Mouse (Mus musculus): ENCODE results near the gene Kcna7. TPM values are rescaled to one million over a fixed set of nuclear protein-coding genes. Genes with fewer than 3 reads are reported as not detected.

The Kcna7 gene
- total and polyA plus RNA-seq, 3 experiments = 0.16 to 3.2 (median 0.39) TPM

- TF ChIP-seq KAT2A (IDR thresholded peaks at IDR 0.05; ENCODE audit: insufficient replicate concordance, low read length) = no peak
- no peak for TF ChIP-seq CHD1 (IDR thresholded peaks at IDR 0.05; ENCODE audit: low read depth, low read length)
- TF ChIP-seq TCF12 (IDR thresholded peaks at IDR 0.05; ENCODE audit: low read depth, low read length) = 0 out of 2 replicates have a peak, but pooled peaks have one; percentile 6
- TF ChIP-seq POLR2AphosphoS2 (IDR thresholded peaks at IDR 0.05; ENCODE audit: low read depth, low read length) = no peak
Observed at GRCm38 (mm10) chr7:45413113-45413863, 7.8 kb downstream of the Kcna7 start, which contains the start of gene Ntf5 (continued).

GRCm38 (mm10) chr7:45413864-45414739 is 8.6 kb downstream of the Kcna7 start:
- peaks cover 7 to 27% of the 10 kb centered on the region in 2 experiments; a peak in 3 of 4 replicates for H3K4me1 ChIP-seq (ENCODE audit: control insufficient read depth in 1 of 2, insufficient read depth in 2 of 2)
- peaks cover 40% of the 10 kb centered on the region for H3K27me3 ChIP-seq (replicated peaks)
- TF ChIP-seq JUN (IDR thresholded peaks at IDR 0.05; ENCODE audit: insufficient read depth, low read depth, low read length) (no peak), USF2 (conservative IDR thresholded peaks at IDR 0.05; ENCODE audit: low read depth, low read length) (no peak), NELFE (IDR thresholded peaks at IDR 0.05; ENCODE audit: low read depth, low read length) (peak; percentile 10), GABPA (IDR thresholded peaks at IDR 0.05; ENCODE audit: insufficient replicate concordance, low read depth, low read length) (no peak), CHD1 (IDR thresholded peaks at IDR 0.05; ENCODE audit: low read depth, low read length) (no peak), RAD21 (IDR thresholded peaks at IDR 0.05; ENCODE audit: low read depth, low read length) (no peak), ELF1 (IDR thresholded peaks at IDR 0.05; ENCODE audit: low read depth, low read length) (0 out of 2 replicates have a peak, but pooled peaks have one; percentile 19), JUND (conservative IDR thresholded peaks at IDR 0.05; ENCODE audit: low read depth, low read length) (no peak), E2F4 (IDR thresholded peaks at IDR 0.05; ENCODE audit: insufficient replicate concordance, low read depth, low read length) (no peak), ZC3H11A (IDR thresholded peaks at IDR 0.05; ENCODE audit: low read depth, low read length) (no peak), IRF4 (IDR thresholded peaks at IDR 0.05; ENCODE audit: low read depth, low read length) (no peak), SMC3 (IDR thresholded peaks at IDR 0.05; ENCODE audit: low read depth, low read length) (no peak), USF1 (IDR thresholded peaks at IDR 0.05; ENCODE audit: low read depth, low read length) (no peak), HCFC1 (IDR thresholded peaks at IDR 0.05; ENCODE audit: low read depth, low read length) (no peak), TCF12 (IDR thresholded peaks at IDR 0.05; ENCODE audit: low read depth, low read length) (0 out of 2 replicates have a peak, but pooled peaks have one; percentile 1), ZNF384 (IDR thresholded peaks at IDR 0.05; ENCODE audit: low read depth, low read length) (peak; percentile 24; the same call in 1 of the 2 replicates), KAT2A (IDR thresholded peaks at IDR 0.05; ENCODE audit: insufficient replicate concordance, low read length) (no peak), CHD2 (IDR thresholded peaks at IDR 0.05; ENCODE audit: low read length) (no peak), MAZ (IDR thresholded peaks at IDR 0.05; ENCODE audit: low read depth, low read length) (no peak), POLR2AphosphoS2 (IDR thresholded peaks at IDR 0.05; ENCODE audit: low read depth, low read length) (no peak), POLR2A (IDR thresholded peaks at IDR 0.05; ENCODE audit: low read depth, low read length) (no peak), MEF2A (IDR thresholded peaks at IDR 0.05; ENCODE audit: borderline replicate concordance, low read depth, low read length) (no peak), PAX5 (IDR thresholded peaks at IDR 0.05; ENCODE audit: low read length) (no peak), SIN3A (IDR thresholded peaks at IDR 0.05; ENCODE audit: low read length) (no peak), MXI1 (IDR thresholded peaks at IDR 0.05; ENCODE audit: low read depth, low read length) (0 out of 2 replicates have a peak, but pooled peaks have one; percentile 2), ETS1 (conservative IDR thresholded peaks at IDR 0.05; ENCODE audit: low read depth, low read length) (no peak), MAFK (IDR thresholded peaks at IDR 0.05; ENCODE audit: insufficient replicate concordance, low read length) (no peak)
- H3K79me2 ChIP-seq (replicated peaks; ENCODE audit: control insufficient read depth, extremely low read depth, insufficient read depth, poor library complexity, severe bottlenecking) = no peaks in the 10 kb centered on the region
- dilution Hi-C loops (cut with MboI; ENCODE audit: extremely low pct_ligation_motif_present, extremely low pct_unique_long_range_greater_than_20kb, low sequenced_read_pairs) (no loop called here), in situ Hi-C loops (cut with MboI; ENCODE audit: low pct_ligation_motif_present, low pct_unique_long_range_greater_than_20kb, low sequenced_read_pairs) (no loop called here)
- peaks cover 4 to 5% of the 10 kb centered on the region in 2 experiments for H3K36me3 ChIP-seq (replicated peaks in 1 of 2; ENCODE audit: control insufficient read depth in 1 of 2, insufficient read depth in 1 of 2, low read length in 1 of 2)
- H3K4me2 ChIP-seq (ENCODE audit: insufficient read depth, low read depth, poor library complexity, severe bottlenecking) = peak overlapping the region; percentile 74
- H3K9ac ChIP-seq (ENCODE audit: insufficient read depth, low read depth) = peak overlapping the region; percentile 45; the same call in 1 of the 2 replicates
- H3K9me3 ChIP-seq (replicated peaks; ENCODE audit: low read length) = no peaks in the 10 kb centered on the region
- H3K4me3 ChIP-seq (replicated peaks in 1 of 3; ENCODE audit: low read depth in 2 of 3, low read length in 2 of 3, poor library complexity in 1 of 3) = peak overlapping the region; percentile 20 to 60 (median 52)
- no peak for DNase-seq (ENCODE audit: extremely low read depth)
- H3K27ac ChIP-seq (ENCODE audit: insufficient read depth, low read depth) = no peak overlapping the region
